Mouse (Mus musculus): ENCODE data around the gene Tgfb3. TPM values are rescaled to one million over a fixed set of nuclear protein-coding genes. Genes with fewer than 3 reads are reported as not detected.

Gene Tgfb3
- total RNA-seq, 1 experiment: 1.7 TPM

DNA sequence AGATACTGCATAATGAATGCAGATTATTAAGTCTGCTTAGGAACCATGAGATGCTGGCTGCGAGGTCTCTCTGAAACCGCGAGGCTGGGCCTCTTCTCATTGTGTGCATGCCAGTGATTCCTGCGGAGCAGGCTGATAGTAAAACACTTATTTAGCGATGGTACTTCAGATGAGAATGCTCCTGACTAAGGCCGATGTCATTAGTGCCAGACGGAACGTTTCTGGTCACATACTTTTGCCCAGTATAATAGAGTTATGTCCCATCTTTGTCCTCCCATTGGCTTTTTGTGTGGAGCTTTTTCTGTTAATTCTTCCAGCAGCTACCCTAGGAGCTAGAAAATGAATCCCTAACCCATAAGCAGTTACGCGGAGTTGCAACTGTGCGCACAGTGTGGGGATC is 18.9 kb upstream of the Tgfb3 start:
- no peak overlapping the region for H3K4me3 ChIP-seq (ENCODE audit: insufficient read depth in 1 of 2, low read depth in 1 of 2, low read length in 2 of 2, poor library complexity in 1 of 2, severe bottlenecking in 1 of 2)
- H3K36me3 ChIP-seq (ENCODE audit: control insufficient read depth, insufficient read depth, low read length, poor library complexity, severe bottlenecking): no peaks in the 10 kb centered on the region
- no peak overlapping the region for H3K27ac ChIP-seq (ENCODE audit: insufficient read depth, low read depth, low read length, poor library complexity, severe bottlenecking)
- no peaks in the 10 kb centered on the region for H3K4me1 ChIP-seq (ENCODE audit: control insufficient read depth in 2 of 2, insufficient read depth in 2 of 2, low read length in 2 of 2, poor library complexity in 1 of 2)
- no peak for DNase-seq (ENCODE audit: low read depth, low spot score)
- TF ChIP-seq ZC3H11A (IDR thresholded peaks at IDR 0.05; ENCODE audit: borderline replicate concordance, low read depth, low read length): no peak
- no peak for TF ChIP-seq HCFC1 (IDR thresholded peaks at IDR 0.05; ENCODE audit: borderline replicate concordance, insufficient read depth, low read length)
- no peak for TF ChIP-seq ZNF384 (IDR thresholded peaks at IDR 0.05; ENCODE audit: low read depth, low read length)
- TF ChIP-seq CHD2 (IDR thresholded peaks at IDR 0.05; ENCODE audit: low read depth, low read length): no peak
- TF ChIP-seq MAFK (IDR thresholded peaks at IDR 0.05; ENCODE audit: insufficient read depth, low read depth, low read length): no peak
- H3K9ac ChIP-seq (ENCODE audit: insufficient read depth, low read depth, low read length, poor library complexity, severe bottlenecking): no peak overlapping the region
- in situ Hi-C loops (cut with MboI; ENCODE audit: low sequenced_read_pairs in 2 of 2, unreplicated experiment in 2 of 2): no loop called here
- H3K9me3 ChIP-seq (ENCODE audit: control insufficient read depth, insufficient read depth, low read depth, low read length): no peaks in the 10 kb centered on the region

DNA sequence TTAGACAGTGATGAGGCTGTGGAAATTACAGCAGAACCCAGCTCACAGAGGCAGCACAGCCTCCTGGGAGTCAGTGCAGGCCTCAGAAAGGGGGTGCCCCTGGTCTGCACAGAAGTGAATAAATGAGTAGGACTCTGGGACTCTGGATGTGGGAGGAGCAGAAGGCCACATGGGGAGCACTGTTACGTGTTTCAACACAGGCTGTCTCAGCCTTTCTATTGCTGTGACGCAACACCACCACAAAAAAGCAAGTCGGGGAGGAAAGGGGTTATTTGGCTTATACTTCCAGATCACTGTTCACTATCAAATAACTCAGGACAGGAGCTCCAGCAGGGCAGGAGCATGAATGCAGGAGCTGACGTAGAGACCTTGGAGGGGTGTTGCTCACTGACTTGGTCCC is 17.0 kb upstream of the Tgfb3 start:
- DNase-seq (ENCODE audit: low read depth, low spot score): no peak
- no peak overlapping the region for H3K9ac ChIP-seq (ENCODE audit: insufficient read depth, low read depth, low read length, poor library complexity, severe bottlenecking)
- no peak overlapping the region for H3K4me3 ChIP-seq (ENCODE audit: insufficient read depth in 1 of 2, low read depth in 1 of 2, low read length in 2 of 2, poor library complexity in 1 of 2, severe bottlenecking in 1 of 2)
- no peaks in the 10 kb centered on the region for H3K4me1 ChIP-seq (ENCODE audit: control insufficient read depth in 2 of 2, insufficient read depth in 2 of 2, low read length in 2 of 2, poor library complexity in 1 of 2)
- TF ChIP-seq CHD2 (IDR thresholded peaks at IDR 0.05; ENCODE audit: low read depth, low read length) (no peak), MAFK (IDR thresholded peaks at IDR 0.05; ENCODE audit: insufficient read depth, low read depth, low read length) (no peak)
- H3K9me3 ChIP-seq (ENCODE audit: control insufficient read depth, insufficient read depth, low read depth, low read length): no peaks in the 10 kb centered on the region
- in situ Hi-C loops (cut with MboI; ENCODE audit: low sequenced_read_pairs in 2 of 2, unreplicated experiment in 2 of 2): no loop called here
- no peaks in the 10 kb centered on the region; the same call in 1 of the 2 replicates for H3K36me3 ChIP-seq (ENCODE audit: control insufficient read depth, insufficient read depth, low read length, poor library complexity, severe bottlenecking)
- H3K27ac ChIP-seq (ENCODE audit: insufficient read depth, low read depth, low read length, poor library complexity, severe bottlenecking): no peak overlapping the region

DNA sequence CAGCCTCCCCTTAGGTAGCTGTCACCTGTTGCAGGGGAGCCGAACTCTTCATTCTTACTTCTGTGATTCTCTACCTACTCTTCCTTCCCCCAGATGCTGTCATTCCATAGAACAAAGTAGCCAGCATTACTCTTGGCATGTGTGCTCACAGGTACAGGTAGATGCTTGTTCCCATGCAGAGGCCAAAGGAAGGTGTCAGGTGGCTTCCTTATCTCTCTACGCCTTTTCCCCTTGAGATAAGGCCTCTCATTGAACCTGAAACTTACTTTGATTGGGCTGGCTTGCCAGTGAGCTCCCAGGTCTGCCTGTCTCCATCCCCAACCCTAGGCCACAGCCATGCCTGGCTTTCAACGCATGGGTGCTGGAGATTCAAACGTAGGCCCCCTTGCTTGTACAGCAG is 15.2 kb upstream of the Tgfb3 start:
- TF ChIP-seq ZNF384 (IDR thresholded peaks at IDR 0.05; ENCODE audit: low read depth, low read length) (no peak), MAFK (IDR thresholded peaks at IDR 0.05; ENCODE audit: insufficient read depth, low read depth, low read length) (no peak), CHD2 (IDR thresholded peaks at IDR 0.05; ENCODE audit: low read depth, low read length) (no peak), ZC3H11A (IDR thresholded peaks at IDR 0.05; ENCODE audit: borderline replicate concordance, low read depth, low read length) (no peak), HCFC1 (IDR thresholded peaks at IDR 0.05; ENCODE audit: borderline replicate concordance, insufficient read depth, low read length) (no peak)
- in situ Hi-C loops (cut with MboI; ENCODE audit: low sequenced_read_pairs in 2 of 2, unreplicated experiment in 2 of 2): no loop called here
- Histone ChIP-seq H3K36me3 (ENCODE audit: control insufficient read depth, insufficient read depth, low read length, poor library complexity, severe bottlenecking) (no peaks in the 10 kb centered on the region; the same call in 1 of the 2 replicates), H3K9ac (ENCODE audit: insufficient read depth, low read depth, low read length, poor library complexity, severe bottlenecking) (no peak overlapping the region), H3K9me3 (ENCODE audit: control insufficient read depth, insufficient read depth, low read depth, low read length) (no peaks in the 10 kb centered on the region), H3K4me1 (ENCODE audit: control insufficient read depth in 2 of 2, insufficient read depth in 2 of 2, low read length in 2 of 2, poor library complexity in 1 of 2) (no peaks in the 10 kb centered on the region), H3K4me3 (ENCODE audit: insufficient read depth in 1 of 2, low read depth in 1 of 2, low read length in 2 of 2, poor library complexity in 1 of 2, severe bottlenecking in 1 of 2) (no peak overlapping the region), H3K27ac (ENCODE audit: insufficient read depth, low read depth, low read length, poor library complexity, severe bottlenecking) (no peak overlapping the region)
- no peak for DNase-seq (ENCODE audit: low read depth, low spot score)

DNA sequence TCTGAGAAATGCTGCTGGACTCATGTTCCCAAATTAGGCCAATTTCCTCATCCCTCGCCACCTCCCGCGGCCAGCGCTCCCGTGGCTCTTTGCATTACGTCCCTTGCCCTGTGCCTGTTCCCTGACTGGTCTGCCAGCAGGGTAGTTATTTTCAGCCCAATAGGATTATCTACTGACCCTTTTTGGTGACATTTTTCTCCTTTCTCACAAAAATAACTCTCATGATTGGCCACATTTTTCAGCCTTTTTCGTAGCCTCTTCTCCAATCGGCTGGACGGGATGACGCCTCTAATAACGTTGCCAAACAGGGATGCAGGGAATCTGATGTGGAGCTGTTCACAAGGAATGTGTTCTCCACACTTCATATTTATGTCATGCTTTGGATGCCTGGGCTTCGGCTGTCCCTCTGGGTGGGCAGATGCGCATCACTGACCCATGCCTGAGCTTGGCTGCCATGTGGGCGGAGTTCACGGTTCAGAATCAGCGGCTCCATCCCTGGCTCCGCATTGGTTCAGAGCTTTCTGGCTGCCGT is 12.8 kb upstream of the Tgfb3 start:
- no peak overlapping the region for H3K4me3 ChIP-seq (ENCODE audit: insufficient read depth in 1 of 2, low read depth in 1 of 2, low read length in 2 of 2, poor library complexity in 1 of 2, severe bottlenecking in 1 of 2)
- H3K9ac ChIP-seq (ENCODE audit: insufficient read depth, low read depth, low read length, poor library complexity, severe bottlenecking): no peak overlapping the region
- in situ Hi-C loops (cut with MboI; ENCODE audit: low sequenced_read_pairs in 2 of 2, unreplicated experiment in 2 of 2): no loop called here
- TF ChIP-seq ZNF384 (IDR thresholded peaks at IDR 0.05; ENCODE audit: low read depth, low read length): no peak
- no peak for TF ChIP-seq CHD2 (IDR thresholded peaks at IDR 0.05; ENCODE audit: low read depth, low read length)
- TF ChIP-seq ZC3H11A (IDR thresholded peaks at IDR 0.05; ENCODE audit: borderline replicate concordance, low read depth, low read length): no peak
- no peak for TF ChIP-seq MAFK (IDR thresholded peaks at IDR 0.05; ENCODE audit: insufficient read depth, low read depth, low read length)
- TF ChIP-seq HCFC1 (IDR thresholded peaks at IDR 0.05; ENCODE audit: borderline replicate concordance, insufficient read depth, low read length): no peak
- H3K9me3 ChIP-seq (ENCODE audit: control insufficient read depth, insufficient read depth, low read depth, low read length): no peaks in the 10 kb centered on the region
- DNase-seq (ENCODE audit: low read depth, low spot score): no peak
- no peaks in the 10 kb centered on the region for H3K4me1 ChIP-seq (ENCODE audit: control insufficient read depth in 2 of 2, insufficient read depth in 2 of 2, low read length in 2 of 2, poor library complexity in 1 of 2)
- no peak overlapping the region for H3K27ac ChIP-seq (ENCODE audit: insufficient read depth, low read depth, low read length, poor library complexity, severe bottlenecking)
- no peaks in the 10 kb centered on the region; the same call in 1 of the 2 replicates for H3K36me3 ChIP-seq (ENCODE audit: control insufficient read depth, insufficient read depth, low read length, poor library complexity, severe bottlenecking)

DNA sequence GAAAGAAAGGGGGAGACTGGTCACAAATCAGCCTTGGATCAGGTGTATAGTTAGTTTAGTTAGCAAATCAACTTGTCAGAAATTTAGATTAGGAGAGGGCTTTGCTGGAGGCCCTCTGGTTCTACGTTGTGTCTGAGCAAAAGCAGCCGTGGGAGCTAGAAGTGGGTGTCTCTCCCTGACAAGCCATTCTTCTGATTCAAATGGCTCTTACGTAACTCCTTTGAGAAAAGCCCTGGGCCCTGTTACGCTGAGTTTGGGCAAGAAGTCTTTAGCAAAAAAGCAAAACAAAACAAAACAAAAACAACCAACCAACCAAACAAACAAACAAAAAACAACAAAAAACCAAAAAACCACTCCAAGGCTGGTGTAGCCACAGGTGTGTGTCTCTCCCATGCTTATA is 11.9 kb upstream of the Tgfb3 start:
- Histone ChIP-seq H3K36me3 (ENCODE audit: control insufficient read depth, insufficient read depth, low read length, poor library complexity, severe bottlenecking) (peaks cover 1% of the 10 kb centered on the region; the same call in 1 of the 2 replicates), H3K9me3 (ENCODE audit: control insufficient read depth, insufficient read depth, low read depth, low read length) (no peaks in the 10 kb centered on the region), H3K9ac (ENCODE audit: insufficient read depth, low read depth, low read length, poor library complexity, severe bottlenecking) (no peak overlapping the region), H3K4me1 (ENCODE audit: control insufficient read depth in 2 of 2, insufficient read depth in 2 of 2, low read length in 2 of 2, poor library complexity in 1 of 2) (no peaks in the 10 kb centered on the region), H3K27ac (ENCODE audit: insufficient read depth, low read depth, low read length, poor library complexity, severe bottlenecking) (no peak overlapping the region), H3K4me3 (ENCODE audit: insufficient read depth in 1 of 2, low read depth in 1 of 2, low read length in 2 of 2, poor library complexity in 1 of 2, severe bottlenecking in 1 of 2) (no peak overlapping the region)
- DNase-seq (ENCODE audit: low read depth, low spot score): no peak
- TF ChIP-seq CHD2 (IDR thresholded peaks at IDR 0.05; ENCODE audit: low read depth, low read length) (no peak), MAFK (IDR thresholded peaks at IDR 0.05; ENCODE audit: insufficient read depth, low read depth, low read length) (no peak), ZC3H11A (IDR thresholded peaks at IDR 0.05; ENCODE audit: borderline replicate concordance, low read depth, low read length) (no peak), HCFC1 (IDR thresholded peaks at IDR 0.05; ENCODE audit: borderline replicate concordance, insufficient read depth, low read length) (no peak), ZNF384 (IDR thresholded peaks at IDR 0.05; ENCODE audit: low read depth, low read length) (no peak)
- in situ Hi-C loops (cut with MboI; ENCODE audit: low sequenced_read_pairs in 2 of 2, unreplicated experiment in 2 of 2): no loop called here
